Mouse (Mus musculus): Measurements from ENCODE around the gene Slc9a3.

The Slc9a3 gene

GRCm38 (mm10) chr13:74121141-74121602 is at the start of gene Slc9a3:
TSS of gene Slc9a3 (plus strand) at chr13:74121457.
- no peak for DNase-seq (ENCODE audit: low spot score)

GRCm38 (mm10) chr13:74071714-74072113 is 49.5 kb upstream of the Slc9a3 start:
- DNase-seq (ENCODE audit: low spot score), result no peak

GRCm38 (mm10) chr13:74073369-74073768 is 47.9 kb upstream of the Slc9a3 start:
- no peak for DNase-seq (ENCODE audit: low spot score)

- DNase-seq (ENCODE audit: low spot score), result no peak
These were observed 31.0 kb upstream of the Slc9a3 start for GRCm38 (mm10) chr13:74090265-74090664.

- no peak for DNase-seq (ENCODE audit: low spot score)
These were observed 25.3 kb upstream of the Slc9a3 start for GRCm38 (mm10) chr13:74095936-74096335.

- DNase-seq (ENCODE audit: low spot score), result no peak
These were observed 24.4 kb upstream of the Slc9a3 start for GRCm38 (mm10) chr13:74096715-74097363.

GRCm38 (mm10) chr13:74098913-74099312 is 22.3 kb upstream of the Slc9a3 start:
- no peak for DNase-seq (ENCODE audit: low spot score)

GRCm38 (mm10) chr13:74102108-74102830 is 19.0 kb upstream of the Slc9a3 start:
- DNase-seq (ENCODE audit: low spot score), result no peak

- no peak for DNase-seq (ENCODE audit: low spot score)
These were observed 18.2 kb upstream of the Slc9a3 start for GRCm38 (mm10) chr13:74102831-74103582.

GRCm38 (mm10) chr13:74104417-74104816 is 16.8 kb upstream of the Slc9a3 start:
- no peak for DNase-seq (ENCODE audit: low spot score)

GRCm38 (mm10) chr13:74107410-74107809 is 13.8 kb upstream of the Slc9a3 start:
- no peak for DNase-seq (ENCODE audit: low spot score)

GRCm38 (mm10) chr13:74112593-74112992 is 8.7 kb upstream of the Slc9a3 start:
- no peak for DNase-seq (ENCODE audit: low spot score)

- DNase-seq (ENCODE audit: low spot score), result no peak
These were observed 7.5 kb upstream of the Slc9a3 start for GRCm38 (mm10) chr13:74113626-74114191.

- DNase-seq (ENCODE audit: low spot score), result no peak
These were observed 606 bp downstream of the Slc9a3 start for GRCm38 (mm10) chr13:74121795-74122330.

- DNase-seq (ENCODE audit: low spot score), result no peak
These were observed 1.4 kb downstream of the Slc9a3 start for GRCm38 (mm10) chr13:74122632-74123031.

GRCm38 (mm10) chr13:74127571-74127970 is 6.3 kb downstream of the Slc9a3 start:
- no peak for DNase-seq (ENCODE audit: low spot score)

- DNase-seq (ENCODE audit: low spot score), result no peak
These were observed 8.7 kb downstream of the Slc9a3 start for GRCm38 (mm10) chr13:74129909-74130308.

- DNase-seq (ENCODE audit: low spot score), result no peak
These were observed 17.8 kb downstream of the Slc9a3 start for GRCm38 (mm10) chr13:74138906-74139647.

- DNase-seq (ENCODE audit: low spot score), result no peak
These were observed 19.5 kb downstream of the Slc9a3 start for GRCm38 (mm10) chr13:74140793-74141192.

GRCm38 (mm10) chr13:74143282-74143681 is 22.0 kb downstream of the Slc9a3 start:
- no peak for DNase-seq (ENCODE audit: low spot score)

GRCm38 (mm10) chr13:74144120-74144884 is 23.0 kb downstream of the Slc9a3 start:
- no peak for DNase-seq (ENCODE audit: low spot score)

Data from urinary bladder, postnatal 10 days (tissue).